Mouse (Mus musculus) embryonic facial prominence, embryonic 10.5 days (tissue): ENCODE measurements at regions not wholly inside any gene's neighbourhood (a gene's known extent, or its start where the extent isn't known, plus 50 kb on each side); places are given as distances from the start of the nearest gene placed in this dataset.

Experiments used
- DNase-seq: peaks from one replicate; pipeline ENCODE4 v3.0.0-alpha.2; 2017; ENCODE audit warnings: low spot score
- H3K27ac ChIP-seq: fragments of 300-500 bp; sonication (generic); replicated peaks from 2 replicates; pipeline ENCODE4 v1.5.1; 2016; ENCODE audit warnings: mild to moderate bottlenecking
- H3K27me3 ChIP-seq: fragments of 300-500 bp; sonication (generic); replicated peaks from 2 replicates; pipeline ENCODE4 v1.6.1; 2016; ENCODE audit warnings: low read depth, mild to moderate bottlenecking; ENCODE audit not compliant: poor library complexity, severe bottlenecking
- H3K36me3 ChIP-seq: fragments of 300-500 bp; sonication (generic); replicated peaks from 2 replicates; pipeline ENCODE4 v1.6.1; 2016; ENCODE audit warnings: mild to moderate bottlenecking, moderate library complexity
- H3K4me1 ChIP-seq: fragments of 300-500 bp; sonication (generic); 2 replicates; pipeline ENCODE4 v1.6.1; 2016
- H3K4me3 ChIP-seq: fragments of 300-500 bp; sonication (generic); 2 replicates; pipeline ENCODE4 v1.5.1; 2016; ENCODE audit warnings: mild to moderate bottlenecking, moderate library complexity
- H3K9me3 ChIP-seq: fragments of 300-500 bp; sonication (generic); 2 replicates; pipeline ENCODE4 v1.6.1; 2016; ENCODE audit warnings: mild to moderate bottlenecking
- WGBS: fragments of 180-500 bp; shearing (Covaris S2); methylation state at CpG from one replicate; pipeline ENCODE4 v1.1.7; 2016; 5-methylcytosine and 5-hydroxymethylcytosine counted together

DNA sequence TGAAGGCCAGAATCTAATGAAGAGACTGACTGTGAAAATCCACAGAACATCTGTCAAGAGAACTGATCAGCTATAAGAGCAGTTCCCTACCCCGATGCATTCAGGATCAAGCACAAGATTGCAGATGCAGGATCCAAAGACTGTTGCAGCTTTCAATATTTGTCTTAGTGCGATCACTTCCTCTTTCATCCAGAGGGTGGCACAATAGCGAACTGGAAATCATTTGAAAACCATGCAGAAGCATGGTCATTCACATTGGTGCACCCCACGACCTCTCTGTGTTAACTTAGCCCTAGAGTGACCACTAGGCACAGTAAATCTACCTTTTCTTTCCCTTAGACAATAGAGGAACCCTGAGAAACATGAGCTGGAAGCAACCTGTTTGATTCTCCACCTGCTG is 55.8 kb upstream of the Pak3 start:
- Histone ChIP-seq H3K36me3 (no peaks in the 10 kb centered on the region), H3K9me3 (no peaks in the 10 kb centered on the region), H3K27ac (no peak overlapping the region), H3K27me3 (peaks cover 30% of the 10 kb centered on the region), H3K4me3 (no peak overlapping the region), H3K4me1 (no peaks in the 10 kb centered on the region)
- no peak for DNase-seq
- WGBS = 39% methylated on average over 4 of the region's 4 CpGs

DNA sequence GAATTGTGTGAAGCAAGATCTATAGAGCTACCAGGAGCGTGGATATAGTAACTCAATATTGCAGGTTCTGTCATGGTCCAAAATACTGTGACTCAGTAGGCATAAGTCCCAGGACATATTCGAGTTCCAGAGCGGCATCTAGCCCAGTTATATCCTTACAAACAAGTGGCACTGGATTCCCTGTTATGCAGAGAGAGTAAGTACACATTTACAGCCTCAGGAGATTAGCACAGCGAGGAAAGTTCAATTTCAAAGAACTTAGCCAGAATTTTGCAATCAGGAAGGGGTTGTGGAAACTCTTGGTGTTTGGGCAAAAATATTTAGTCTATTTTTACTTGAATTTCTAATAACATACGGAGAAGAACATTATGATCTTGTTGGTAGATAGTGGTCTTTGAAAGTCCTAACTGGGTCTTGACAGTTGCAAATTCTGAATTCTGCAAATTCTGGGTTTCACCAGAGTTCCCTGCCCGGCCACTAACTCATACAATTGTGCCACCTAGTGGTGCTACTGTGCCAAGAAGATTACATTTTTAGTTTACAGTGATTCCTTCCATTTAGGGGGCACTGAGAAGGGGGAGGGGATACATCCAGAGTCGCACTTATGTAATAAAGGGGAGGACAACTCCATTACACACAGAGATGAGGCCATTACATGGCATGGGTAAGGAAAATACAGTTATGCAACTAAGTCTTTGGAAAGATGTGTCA is 54.7 kb upstream of the Chrdl1 start:
- no peaks in the 10 kb centered on the region for H3K9me3 ChIP-seq
- 56% methylated on average over 7 of the region's 7 CpGs for WGBS
- no peaks in the 10 kb centered on the region for H3K36me3 ChIP-seq
- H3K27ac ChIP-seq = no peak overlapping the region
- peaks cover 51% of the 10 kb centered on the region for H3K27me3 ChIP-seq
- H3K4me3 ChIP-seq = no peak overlapping the region
- no peaks in the 10 kb centered on the region for H3K4me1 ChIP-seq
- no peak for DNase-seq

DNA sequence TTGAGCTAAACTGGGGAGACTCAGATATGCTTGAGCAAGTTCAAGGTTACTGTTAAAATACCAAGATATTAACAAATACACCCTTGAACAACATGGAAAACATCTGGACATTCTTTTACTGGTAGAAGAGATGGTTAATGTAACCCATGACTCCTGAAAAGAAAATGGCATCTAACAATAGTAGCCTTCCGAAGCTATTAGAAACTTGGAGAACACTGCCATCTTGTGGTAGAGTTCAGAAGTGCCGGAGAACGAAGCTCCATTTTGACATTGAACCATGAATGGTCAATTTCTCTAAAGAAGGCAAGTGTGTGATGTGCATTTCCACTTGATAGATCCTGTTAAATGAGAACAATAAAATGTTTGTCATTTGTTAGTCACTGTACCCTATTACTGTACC is 50.5 kb upstream of the Chrdl1 start:
- no peak overlapping the region for H3K27ac ChIP-seq
- H3K4me1 ChIP-seq = no peaks in the 10 kb centered on the region
- no peaks in the 10 kb centered on the region for H3K9me3 ChIP-seq
- H3K4me3 ChIP-seq = no peak overlapping the region
- DNase-seq = peak; percentile 37
- H3K36me3 ChIP-seq = no peaks in the 10 kb centered on the region
- H3K27me3 ChIP-seq = peaks cover 49% of the 10 kb centered on the region
- WGBS = 2% methylated on average over 3 of the region's 3 CpGs
